Mouse (Mus musculus): ENCODE results near the gene Tef. TPM values are rescaled to one million over a fixed set of nuclear protein-coding genes. Genes with fewer than 3 reads are reported as not detected.

Gene Tef
- polyA plus RNA-seq, 1 experiment from 2014 or later, result 4.5 TPM

- no peak overlapping the region for H3K4me3 ChIP-seq (replicated peaks)
- H3K36me3 ChIP-seq, result peaks cover 5% of the 10 kb centered on the region; the same call in 1 of the 2 replicates
- no peak overlapping the region for H3K4me2 ChIP-seq
- 68% methylated on average over 4 of the region's 4 CpGs for WGBS (ENCODE audit: insufficient replicate concordance)
- H3K9me3 ChIP-seq (replicated peaks), result no peaks in the 10 kb centered on the region
- peaks cover 19% of the 10 kb centered on the region for H3K27me3 ChIP-seq
- no peak overlapping the region for H3K27ac ChIP-seq
- peaks cover 24% of the 10 kb centered on the region for H3K4me1 ChIP-seq (replicated peaks)
- no peak for ATAC-seq (ENCODE audit: low read depth)
- H3K9ac ChIP-seq, result no peak overlapping the region
- DNase-seq, result no peak
Measured at GRCm38 (mm10) chr15:81830530-81830929, 28.3 kb downstream of the Tef start.

GRCm38 (mm10) chr15:81831136-81831825 lies 29.1 kb downstream of the Tef start:
- peaks cover 28% of the 10 kb centered on the region for H3K4me1 ChIP-seq (replicated peaks)
- H3K27ac ChIP-seq, result no peak overlapping the region
- ATAC-seq (ENCODE audit: low read depth) (peak; percentile 90), DNase-seq (peak; percentile 85)
- peaks cover 5% of the 10 kb centered on the region; the same call in 1 of the 2 replicates for H3K36me3 ChIP-seq
- no peak overlapping the region for H3K4me3 ChIP-seq (replicated peaks)
- H3K4me2 ChIP-seq, result peak overlapping the region; percentile 32
- H3K27me3 ChIP-seq, result peaks cover 26% of the 10 kb centered on the region
- 17% methylated on average over 24 of the region's 24 CpGs for WGBS (ENCODE audit: insufficient replicate concordance)
- no peaks in the 10 kb centered on the region for H3K9me3 ChIP-seq (replicated peaks)
- H3K9ac ChIP-seq, result 0 out of 2 replicates have a peak overlapping the region, but pooled peaks have one; percentile 0

- Histone ChIP-seq H3K4me2 (no peak overlapping the region), H3K9ac (no peak overlapping the region), H3K4me3 (replicated peaks) (no peak overlapping the region), H3K36me3 (peaks cover 4% of the 10 kb centered on the region; the same call in 1 of the 2 replicates), H3K9me3 (replicated peaks) (no peaks in the 10 kb centered on the region), H3K27ac (no peak overlapping the region), H3K27me3 (peaks cover 35% of the 10 kb centered on the region), H3K4me1 (replicated peaks) (peaks cover 33% of the 10 kb centered on the region)
- ATAC-seq (ENCODE audit: low read depth) (no peak), DNase-seq (no peak)
- 54% methylated on average over 3 of the region's 3 CpGs for WGBS (ENCODE audit: insufficient replicate concordance)
Measured at GRCm38 (mm10) chr15:81832219-81832618, 30.0 kb downstream of the Tef start.

GRCm38 (mm10) chr15:81833481-81833880 lies 31.3 kb downstream of the Tef start:
- WGBS (ENCODE audit: insufficient replicate concordance), result 79% methylated on average over 4 of the region's 4 CpGs
- no peak for ATAC-seq (ENCODE audit: low read depth)

GRCm38 (mm10) chr15:81834171-81834841 lies 32.1 kb downstream of the Tef start:
- Histone ChIP-seq H3K27me3 (peaks cover 36% of the 10 kb centered on the region), H3K9me3 (replicated peaks) (no peaks in the 10 kb centered on the region), H3K4me2 (no peak overlapping the region), H3K4me1 (replicated peaks) (peaks cover 33% of the 10 kb centered on the region), H3K4me3 (replicated peaks) (no peak overlapping the region), H3K27ac (no peak overlapping the region), H3K36me3 (no peaks in the 10 kb centered on the region), H3K9ac (no peak overlapping the region)
- WGBS (ENCODE audit: insufficient replicate concordance), result 53% methylated on average over 3 of the region's 3 CpGs
- ATAC-seq (ENCODE audit: low read depth) (no peak), DNase-seq (no peak)

More at GRCm38 (mm10) chr15:81833481-81833880, 31.3 kb downstream of the Tef start:
- Histone ChIP-seq H3K4me1 (replicated peaks) (peaks cover 33% of the 10 kb centered on the region), H3K36me3 (no peaks in the 10 kb centered on the region), H3K4me2 (no peak overlapping the region), H3K27me3 (peaks cover 36% of the 10 kb centered on the region), H3K9ac (no peak overlapping the region), H3K9me3 (replicated peaks) (no peaks in the 10 kb centered on the region), H3K4me3 (replicated peaks) (no peak overlapping the region), H3K27ac (no peak overlapping the region)
- DNase-seq, result no peak

GRCm38 (mm10) chr15:81835007-81835880 lies 33.0 kb downstream of the Tef start:
- peaks cover 36% of the 10 kb centered on the region for H3K27me3 ChIP-seq
- 62% methylated on average over 10 of the region's 10 CpGs for WGBS (ENCODE audit: insufficient replicate concordance)
- no peak overlapping the region for H3K9ac ChIP-seq
- DNase-seq (no peak), ATAC-seq (ENCODE audit: low read depth) (no peak)
- peak overlapping the region; percentile 59; the same call in 1 of the 2 replicates for H3K4me2 ChIP-seq
- no peaks in the 10 kb centered on the region for H3K36me3 ChIP-seq
- no peak overlapping the region for H3K27ac ChIP-seq
- H3K4me3 ChIP-seq (replicated peaks), result no peak overlapping the region
- peaks cover 33% of the 10 kb centered on the region for H3K4me1 ChIP-seq (replicated peaks)
- H3K9me3 ChIP-seq (replicated peaks), result no peaks in the 10 kb centered on the region

GRCm38 (mm10) chr15:81836124-81836821 lies 34.1 kb downstream of the Tef start:
- WGBS (ENCODE audit: insufficient replicate concordance), result 4% methylated on average over 33 of the region's 33 CpGs
- DNase-seq (no peak), ATAC-seq (ENCODE audit: low read depth) (peak; percentile 13; the same call in 1 of the 2 replicates)
- Histone ChIP-seq H3K4me1 (replicated peaks) (peaks cover 28% of the 10 kb centered on the region), H3K4me2 (peak overlapping the region; percentile 59), H3K36me3 (no peaks in the 10 kb centered on the region), H3K9me3 (replicated peaks) (no peaks in the 10 kb centered on the region), H3K27ac (no peak overlapping the region), H3K27me3 (peaks cover 36% of the 10 kb centered on the region), H3K9ac (0 out of 2 replicates have a peak overlapping the region, but pooled peaks have one; percentile 22), H3K4me3 (replicated peaks) (peak overlapping the region; percentile 42)

- 55% methylated on average over 7 of the region's 7 CpGs for WGBS (ENCODE audit: insufficient replicate concordance)
- peak overlapping the region; percentile 59; the same call in 1 of the 2 replicates for H3K4me2 ChIP-seq
- H3K27ac ChIP-seq, result no peak overlapping the region
- H3K27me3 ChIP-seq, result peaks cover 36% of the 10 kb centered on the region
- no peaks in the 10 kb centered on the region for H3K9me3 ChIP-seq (replicated peaks)
- peaks cover 23% of the 10 kb centered on the region for H3K4me1 ChIP-seq (replicated peaks)
- H3K36me3 ChIP-seq, result no peaks in the 10 kb centered on the region
- H3K4me3 ChIP-seq (replicated peaks), result no peak overlapping the region
- no peak overlapping the region for H3K9ac ChIP-seq
- DNase-seq (no peak), ATAC-seq (ENCODE audit: low read depth) (no peak)
Measured at GRCm38 (mm10) chr15:81836966-81837920, 35.0 kb downstream of the Tef start.

- WGBS (ENCODE audit: insufficient replicate concordance), result 59% methylated on average over 14 of the region's 14 CpGs
- no peak overlapping the region for H3K27ac ChIP-seq
- H3K9ac ChIP-seq, result no peak overlapping the region
Measured at GRCm38 (mm10) chr15:81838554-81839235, 36.5 kb downstream of the Tef start.

More at GRCm38 (mm10) chr15:81838554-81839235, 36.5 kb downstream of the Tef start:
- Histone ChIP-seq H3K27me3 (peaks cover 32% of the 10 kb centered on the region), H3K4me2 (no peak overlapping the region), H3K9me3 (replicated peaks) (no peaks in the 10 kb centered on the region), H3K4me1 (replicated peaks) (peaks cover 19% of the 10 kb centered on the region), H3K36me3 (no peaks in the 10 kb centered on the region), H3K4me3 (replicated peaks) (no peak overlapping the region)
- DNase-seq (no peak), ATAC-seq (ENCODE audit: low read depth) (no peak)

All from liver, embryonic 13.5 days (tissue).